Mouse (Mus musculus): ENCODE data around the gene Neb. TPM values are rescaled to one million over a fixed set of nuclear protein-coding genes. Genes with fewer than 3 reads are reported as not detected.

Gene Neb
- polyA plus RNA-seq, 2 experiments = 51.8 to 126 TPM

DNA sequence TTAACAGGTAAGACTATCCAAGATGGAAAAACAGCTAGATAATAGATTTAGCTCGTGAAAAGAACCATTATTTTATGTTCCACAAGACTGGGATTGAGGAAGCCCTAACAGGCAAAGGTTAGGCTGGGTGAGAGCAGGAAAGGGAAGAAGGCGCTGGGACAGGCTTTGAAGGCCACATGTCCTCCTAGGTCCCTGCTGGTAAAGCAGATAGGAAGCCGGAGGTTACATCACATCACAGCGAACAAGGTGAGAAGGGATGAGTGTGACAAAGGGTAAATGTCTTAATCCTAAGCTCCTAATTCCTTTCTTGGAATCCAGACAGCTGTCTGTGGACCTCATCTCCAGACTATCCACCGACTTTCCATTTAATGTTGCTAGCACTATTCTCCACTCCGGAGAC, 41.0 kb upstream of the Neb start:
- H3K4me2 ChIP-seq (replicated peaks; ENCODE audit: low read depth, low read length, severe bottlenecking) = no peak overlapping the region
- H3K4me1 ChIP-seq (ENCODE audit: control insufficient read depth, insufficient read depth, low read length) = peaks cover 15% of the 10 kb centered on the region
- WGBS = 75% methylated on average over 6 of the region's 6 CpGs
- no peak for TF ChIP-seq POLR2A (IDR thresholded peaks at IDR 0.05; ENCODE audit: borderline replicate concordance, extremely low read depth, insufficient read depth, insufficient read length)
- H3K27me3 ChIP-seq (ENCODE audit: control insufficient read depth, insufficient read depth, low read length) = no peaks in the 10 kb centered on the region
- ATAC-seq (ENCODE audit: low FRiP score, low read depth) = no peak
- H3K36me3 ChIP-seq (ENCODE audit: control insufficient read depth, insufficient read depth, low read length) = peaks cover 18% of the 10 kb centered on the region
- H3K4me3 ChIP-seq (replicated peaks; ENCODE audit: low read length) = no peak overlapping the region
- no peaks in the 10 kb centered on the region; the same call in 1 of the 2 replicates for H3K9me3 ChIP-seq (ENCODE audit: control insufficient read depth, low read length)
- H3K27ac ChIP-seq (replicated peaks; ENCODE audit: low read depth, low read length) = no peak overlapping the region
- H3K9ac ChIP-seq (ENCODE audit: low read depth, low read length, severe bottlenecking) = no peak overlapping the region
- DNase-seq (ENCODE audit: low spot score) = no peak

GRCm38 (mm10) chr2:52412524-52413037, 34.3 kb upstream of the Neb start:
- no peak overlapping the region for H3K4me2 ChIP-seq (replicated peaks; ENCODE audit: low read depth, low read length, severe bottlenecking)
- no peaks in the 10 kb centered on the region for H3K4me1 ChIP-seq (ENCODE audit: control insufficient read depth, insufficient read depth, low read length)
- DNase-seq (ENCODE audit: low spot score) (no peak), ATAC-seq (ENCODE audit: low FRiP score, low read depth) (no peak)
- peaks cover 25% of the 10 kb centered on the region for H3K9me3 ChIP-seq (ENCODE audit: control insufficient read depth, low read length)
- no peak overlapping the region for H3K4me3 ChIP-seq (replicated peaks; ENCODE audit: low read length)
- peaks cover 66% of the 10 kb centered on the region for H3K36me3 ChIP-seq (ENCODE audit: control insufficient read depth, insufficient read depth, low read length)
- no peaks in the 10 kb centered on the region for H3K27me3 ChIP-seq (ENCODE audit: control insufficient read depth, insufficient read depth, low read length)
- no peak for TF ChIP-seq POLR2A (IDR thresholded peaks at IDR 0.05; ENCODE audit: borderline replicate concordance, extremely low read depth, insufficient read depth, insufficient read length)
- no peak overlapping the region for H3K9ac ChIP-seq (ENCODE audit: low read depth, low read length, severe bottlenecking)
- 92% methylated on average over 5 of the region's 5 CpGs for WGBS
- no peak overlapping the region for H3K27ac ChIP-seq (replicated peaks; ENCODE audit: low read depth, low read length)

GRCm38 (mm10) chr2:52406480-52406879, 28.2 kb upstream of the Neb start:
- Histone ChIP-seq H3K27ac (replicated peaks; ENCODE audit: low read depth, low read length) (no peak overlapping the region), H3K9me3 (ENCODE audit: control insufficient read depth, low read length) (peaks cover 22% of the 10 kb centered on the region), H3K4me1 (ENCODE audit: control insufficient read depth, insufficient read depth, low read length) (no peaks in the 10 kb centered on the region), H3K9ac (ENCODE audit: low read depth, low read length, severe bottlenecking) (no peak overlapping the region), H3K36me3 (ENCODE audit: control insufficient read depth, insufficient read depth, low read length) (peaks cover 81% of the 10 kb centered on the region), H3K27me3 (ENCODE audit: control insufficient read depth, insufficient read depth, low read length) (no peaks in the 10 kb centered on the region), H3K4me3 (replicated peaks; ENCODE audit: low read length) (no peak overlapping the region), H3K4me2 (replicated peaks; ENCODE audit: low read depth, low read length, severe bottlenecking) (no peak overlapping the region)
- ATAC-seq (ENCODE audit: low FRiP score, low read depth) = no peak
- WGBS = 95% methylated on average over 1 of the region's 1 CpGs
- no peak for DNase-seq (ENCODE audit: low spot score)
- no peak for TF ChIP-seq POLR2A (IDR thresholded peaks at IDR 0.05; ENCODE audit: borderline replicate concordance, extremely low read depth, insufficient read depth, insufficient read length)

DNA sequence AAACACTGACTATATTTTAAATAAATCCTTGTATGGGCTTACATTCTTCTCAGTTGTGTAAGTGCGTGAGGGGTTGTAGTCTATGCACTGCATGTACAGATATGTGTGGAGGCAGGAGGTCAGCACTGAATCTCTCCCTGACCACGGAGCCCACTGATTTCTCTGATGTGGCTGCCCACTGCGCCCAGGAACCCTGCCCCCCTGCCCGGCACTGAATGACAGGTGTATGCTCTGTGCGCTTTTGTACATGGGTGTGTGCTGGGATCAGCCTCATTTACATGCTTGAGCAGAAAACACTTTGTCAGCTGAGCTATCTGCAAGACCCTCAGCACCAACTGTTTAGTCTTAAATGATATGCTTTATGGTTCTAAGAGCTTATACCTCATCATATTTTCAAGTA, 27.0 kb upstream of the Neb start:
- H3K4me3 ChIP-seq (replicated peaks; ENCODE audit: low read length) = no peak overlapping the region
- no peak for ATAC-seq (ENCODE audit: low FRiP score, low read depth)
- 96% methylated on average over 5 of the region's 5 CpGs for WGBS

DNA sequence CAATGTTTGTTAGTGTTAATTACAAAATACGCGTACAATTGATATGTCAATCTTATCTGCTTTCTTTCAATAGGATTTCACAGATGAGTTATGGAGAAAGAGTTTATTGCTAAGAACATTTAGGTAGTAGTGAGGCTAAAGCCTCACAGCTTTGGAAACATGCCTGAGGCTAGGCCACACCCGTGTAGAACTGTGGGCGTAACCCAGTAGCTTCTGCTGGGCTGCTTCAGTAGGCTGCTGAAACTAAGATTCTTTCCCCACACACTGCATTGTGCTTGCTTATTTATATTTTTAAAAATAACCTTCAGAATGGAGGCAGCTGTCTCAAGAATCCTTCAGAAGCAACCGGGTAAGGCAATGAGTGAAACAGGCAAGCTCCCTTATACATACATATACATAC, 16.3 kb upstream of the Neb start:
- WGBS = 86% methylated on average over 5 of the region's 5 CpGs
- Histone ChIP-seq H3K9ac (ENCODE audit: low read depth, low read length, severe bottlenecking) (no peak overlapping the region), H3K36me3 (ENCODE audit: control insufficient read depth, insufficient read depth, low read length) (peaks cover 2% of the 10 kb centered on the region; the same call in 1 of the 2 replicates), H3K27ac (replicated peaks; ENCODE audit: low read depth, low read length) (no peak overlapping the region), H3K9me3 (ENCODE audit: control insufficient read depth, low read length) (no peaks in the 10 kb centered on the region), H3K27me3 (ENCODE audit: control insufficient read depth, insufficient read depth, low read length) (no peaks in the 10 kb centered on the region), H3K4me1 (ENCODE audit: control insufficient read depth, insufficient read depth, low read length) (no peaks in the 10 kb centered on the region), H3K4me3 (replicated peaks; ENCODE audit: low read length) (no peak overlapping the region), H3K4me2 (replicated peaks; ENCODE audit: low read depth, low read length, severe bottlenecking) (no peak overlapping the region)
- no peak for TF ChIP-seq POLR2A (IDR thresholded peaks at IDR 0.05; ENCODE audit: borderline replicate concordance, extremely low read depth, insufficient read depth, insufficient read length)
- ATAC-seq (ENCODE audit: low FRiP score, low read depth) (no peak), DNase-seq (ENCODE audit: low spot score) (no peak)

More for the DNA sequence above, 27.0 kb upstream of the Neb start:
- no peak overlapping the region for H3K27ac ChIP-seq (replicated peaks; ENCODE audit: low read depth, low read length)
- H3K36me3 ChIP-seq (ENCODE audit: control insufficient read depth, insufficient read depth, low read length) = peaks cover 70% of the 10 kb centered on the region
- H3K4me2 ChIP-seq (replicated peaks; ENCODE audit: low read depth, low read length, severe bottlenecking) = no peak overlapping the region
- H3K9me3 ChIP-seq (ENCODE audit: control insufficient read depth, low read length) = peaks cover 10% of the 10 kb centered on the region
- H3K4me1 ChIP-seq (ENCODE audit: control insufficient read depth, insufficient read depth, low read length) = no peaks in the 10 kb centered on the region
- H3K27me3 ChIP-seq (ENCODE audit: control insufficient read depth, insufficient read depth, low read length) = no peaks in the 10 kb centered on the region
- TF ChIP-seq POLR2A (IDR thresholded peaks at IDR 0.05; ENCODE audit: borderline replicate concordance, extremely low read depth, insufficient read depth, insufficient read length) = no peak
- no peak for DNase-seq (ENCODE audit: low spot score)
- no peak overlapping the region for H3K9ac ChIP-seq (ENCODE audit: low read depth, low read length, severe bottlenecking)
